Mouse (Mus musculus): ENCODE measurements around the gene Bcas3.

DNA sequence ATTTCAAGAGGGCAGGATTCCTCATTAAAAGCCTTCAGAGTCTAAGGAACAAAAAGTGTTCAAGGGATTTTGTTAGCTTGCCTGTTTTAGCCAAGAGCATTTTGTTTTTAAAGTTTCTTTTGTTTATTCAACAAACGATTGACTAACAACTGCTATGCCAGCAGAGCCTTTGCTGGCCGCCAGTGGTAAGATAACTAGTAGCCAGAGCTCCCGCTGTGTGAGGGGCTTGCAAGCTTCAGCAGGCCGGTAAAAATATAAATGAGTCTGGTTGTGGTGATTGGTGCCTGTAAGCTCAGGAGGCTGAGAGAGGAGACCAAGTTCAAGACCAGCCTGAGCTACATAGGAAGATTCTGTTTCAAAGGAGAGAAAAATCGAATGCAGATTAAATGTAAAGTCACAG is 385.6 kb downstream of the Bcas3 start:
- TF ChIP-seq CTCF (IDR thresholded peaks at IDR 0.05) (no peak), EP300 (IDR thresholded peaks at IDR 0.05) (no peak)
